In the genomic region with DNA sequence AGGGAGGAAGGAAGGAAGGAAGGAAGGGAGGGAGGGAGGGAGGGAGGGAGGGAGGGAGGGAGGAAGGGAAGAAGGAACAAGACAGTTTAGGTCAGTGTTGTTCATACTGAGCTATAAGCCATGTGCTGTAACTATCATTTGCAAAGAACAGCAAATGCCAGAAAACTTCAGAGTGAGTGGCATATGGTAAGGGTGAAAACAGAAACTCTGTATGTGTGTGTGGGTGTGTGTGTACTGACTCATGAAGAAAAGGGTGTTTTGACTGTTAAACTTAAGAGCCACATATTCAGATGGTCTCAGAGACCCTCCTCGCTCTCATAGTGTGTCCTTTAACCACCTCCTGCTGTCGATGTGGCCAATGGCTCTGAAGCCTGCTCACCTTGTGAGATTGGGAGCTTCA, we compare ENCODE assay signal across 24 mouse cellular contexts. TPM values are rescaled to one million over a fixed set of nuclear protein-coding genes. Genes with fewer than 3 reads are reported as not detected.
DNase-seq lines count a peak whose midpoint lies in the region; ATAC-seq lines count a peak whose summit lies in the region.
"Had no signal": no experiment of that assay in that cellular context is flagged by ENCODE, and none has a peak within 500 bp of the region (broad histone marks: within the 10 kb centered on the region; RNA-seq: fewer than 3 reads in every experiment).

No protein-coding gene starts in this region.

- no peak overlapping the region for H3K9ac ChIP-seq in liver, embryonic 15.5 days
- H3K9ac ChIP-seq: embryonic facial prominence, embryonic 13.5 days; forebrain, embryonic 12.5 days; forebrain, postnatal 0 days; heart, embryonic 15.5 days; hindbrain, embryonic 13.5 days had no signal

- H3K27me3 ChIP-seq in liver, embryonic 15.5 days = no peaks in the 10 kb centered on the region
- H3K27me3 ChIP-seq: embryonic facial prominence, embryonic 13.5 days; forebrain, embryonic 12.5 days; heart, embryonic 15.5 days; hindbrain, embryonic 13.5 days had no signal

- peaks cover 78% of the 10 kb centered on the region for H3K4me1 ChIP-seq in liver, embryonic 15.5 days (replicated peaks)
- H3K4me1 ChIP-seq: forebrain, embryonic 12.5 days; heart, embryonic 15.5 days; hindbrain, embryonic 13.5 days had no signal

- H3K9me3 ChIP-seq in liver, embryonic 15.5 days (replicated peaks) = no peaks in the 10 kb centered on the region
- H3K9me3 ChIP-seq: embryonic facial prominence, embryonic 13.5 days; forebrain, embryonic 12.5 days; heart, embryonic 15.5 days; hindbrain, embryonic 13.5 days had no signal

- intact Hi-C loops in left cerebral cortex, postnatal 25 days (cut with DNase I) = no loop called here
- intact Hi-C loops in left cerebral cortex, postnatal 36 days (cut with DNase I) = no loop called here

- no peak overlapping the region for H3K4me3 ChIP-seq in liver, embryonic 15.5 days (replicated peaks)
- H3K4me3 ChIP-seq: embryonic facial prominence, embryonic 13.5 days; forebrain, embryonic 12.5 days; heart, embryonic 15.5 days; hindbrain, embryonic 13.5 days had no signal

- no peaks in the 10 kb centered on the region for H3K36me3 ChIP-seq in liver, embryonic 15.5 days (replicated peaks)
- H3K36me3 ChIP-seq: embryonic facial prominence, embryonic 13.5 days; forebrain, embryonic 12.5 days; G1E; heart, embryonic 15.5 days; hindbrain, embryonic 13.5 days had no signal

- 90% methylated on average over 2 of the region's 2 CpGs for WGBS in liver, embryonic 15.5 days (ENCODE audit: insufficient replicate concordance)

- H3K27ac ChIP-seq in liver, embryonic 15.5 days (replicated peaks) = peak overlapping the region; percentile 91
- H3K27ac ChIP-seq: embryonic facial prominence, embryonic 13.5 days; forebrain, embryonic 12.5 days; heart, embryonic 15.5 days; hindbrain, embryonic 13.5 days had no signal

- no peak for DNase-seq in frontal cortex, postnatal 10 days (ENCODE audit: low spot score in 2 of 2)
- peak; percentile 14 to 47 for DNase-seq in left cerebral cortex, postnatal 25 days (ENCODE audit: low spot score in 2 of 2)
- no peak for DNase-seq in left cerebral cortex, postnatal 36 days (ENCODE audit: low spot score in 2 of 2)
- DNase-seq in right cerebral cortex, adult 18-20 months = peak; percentile 26
- DNase-seq in right cerebral cortex, postnatal 4 days = no peak
- DNase-seq: adrenal gland, postnatal 10 days; B cell, adult 2 months; cerebellum, adult 18-20 months; cerebellum, adult 9-11 months; cerebellum, postnatal 36 days; forebrain, postnatal 0 days; gastrocnemius, postnatal 36 days; heart, adult 11 months; heart, postnatal 14 days had no signal

- peak; percentile 55; the same call in 1 of the 2 replicates for ATAC-seq in frontal cortex, adult (ENCODE audit: low TSS enrichment)
- ATAC-seq in liver, embryonic 15.5 days (ENCODE audit: insufficient read depth) = no peak
- ATAC-seq in cerebellum, adult (ENCODE audit: insufficient number of reproducible peaks, low FRiP score, low TSS enrichment) = no peak
- ATAC-seq: CD4-positive, CD25-positive, alpha-beta regulatory T cell, adult 4 months; forebrain, postnatal 0 days had no signal

- no peak overlapping the region for H3K4me2 ChIP-seq in liver, embryonic 15.5 days
- H3K4me2 ChIP-seq: embryonic facial prominence, embryonic 13.5 days; forebrain, embryonic 12.5 days; heart, embryonic 11.5 days; heart, embryonic 15.5 days; hindbrain, embryonic 13.5 days had no signal

RNA-seq across cellular contexts. Expression of a gene that starts 14.9 kb away (rescaled TPM):
- total RNA-seq in left cerebral cortex, postnatal 25 days (2021) = 10 to 100 TPM; 12.5 to 17.6 TPM
- total RNA-seq in left cerebral cortex, postnatal 36 days (2021) = 10 to 100 TPM; 15.4 to 18.6 TPM
- 8.5 and 11.9 TPM in 2 replicates for polyA plus RNA-seq in liver, embryonic 15.5 days (2015; fragmentation: Nextera tagmentation; extraction: Ambion mirVana)
- polyA plus RNA-seq: CD4-positive, CD25-positive, alpha-beta regulatory T cell, adult 4 months had no signal

Comparison
In these comparisons a context has a peak if more than half of its experiments do, and no peak if none do; other contexts are left out.
1. DNase-seq: peak in left cerebral cortex, postnatal 25 days (2 of 2) and right cerebral cortex, adult 18-20 months (single experiment); none in frontal cortex, postnatal 10 days (0 of 2), left cerebral cortex, postnatal 36 days (0 of 2) and right cerebral cortex, postnatal 4 days (single experiment).